Mouse (Mus musculus): ENCODE data around the gene Cldn8. TPM values are rescaled to one million over a fixed set of nuclear protein-coding genes. Genes with fewer than 3 reads are reported as not detected.

Gene Cldn8
- total RNA-seq, 2 experiments from 2014 or later, result not detected

Other genes with a start within 250 kb of the Cldn8 start
- not detected for gene Cldn17, start 56.2 kb downstream of the Cldn8 start, total RNA-seq (2021)
- not detected for gene Krtap24-1, start 49.1 kb upstream of the Cldn8 start, total RNA-seq (2021)
- gene 2310079G19Rik, start 64.5 kb upstream of the Cldn8 start, total RNA-seq (2021), result not detected
- gene Krtap26-1, start 84.6 kb upstream of the Cldn8 start, total RNA-seq (2021), result not detected
- not detected for gene Krtap27-1, start 108.5 kb upstream of the Cldn8 start, total RNA-seq (2021)
- not detected for gene 2310061N02Rik, start 144.8 kb upstream of the Cldn8 start, total RNA-seq (2021)
- not detected for gene Krtap13-1, start 165.7 kb upstream of the Cldn8 start, total RNA-seq (2021)
- gene Krtap13, start 188.5 kb upstream of the Cldn8 start, total RNA-seq (2021), result not detected
- not detected for gene 2310034C09Rik, start 195.7 kb upstream of the Cldn8 start, total RNA-seq (2021)
- not detected for gene 2310057N15Rik, start 211.0 kb upstream of the Cldn8 start, total RNA-seq (2021)
- gene Gm5965, start 214.7 kb upstream of the Cldn8 start, total RNA-seq (2021), result not detected
- not detected for gene Gm20741, start 249.0 kb upstream of the Cldn8 start, total RNA-seq (2021)